Mouse (Mus musculus) embryonic fibroblast, embryonic 13.5 days (primary cell): ENCODE data around the gene Ptgis.

Experiments used
- CTCF ChIP-seq: IDR thresholded peaks from 2 replicates; pipeline ENCODE4 v1.5.1; 2011; ENCODE audit warnings: mild to moderate bottlenecking, control low read depth, low read length, moderate library complexity, borderline replicate concordance; ENCODE audit not compliant: insufficient read depth
- POLR2A ChIP-seq: IDR thresholded peaks from 2 replicates; pipeline ENCODE4 v1.6.1; 2011; ENCODE audit warnings: low read depth, mild to moderate bottlenecking, control low read depth, low read length, moderate library complexity

- TF ChIP-seq CTCF (no peak), POLR2A (no peak)
These were observed 95.7 kb downstream of the Ptgis start for GRCm38 (mm10) chr2:167144439-167145307.
